Mouse (Mus musculus) T-helper 1 cell (primary cell): ENCODE measurements around the gene Atp5l.
"Not testable (repeated sequence)": the region's sequence is repeated elsewhere in the genome, so short reads cannot be mapped to it uniquely, and the experiment has no call there.

Source experiments
- in situ Hi-C: fragments of 300-600 bp; cut with MboI, MseI; formaldehyde crosslinking; loops from one replicate; pipeline ENCODE4 v1.15.1; 2025; ENCODE audit warnings: high pct_unique_total_duplicates

Atp5l gene

GRCm38 (mm10) chr9:44920374-44921122 lies at the start of gene Atp5l:
Gene Atp5l (minus strand): TSS chr9:44920742.
- in situ Hi-C loops = no loop called here

GRCm38 (mm10) chr9:44969450-44969849 lies 48.9 kb upstream of the Atp5l start:
- in situ Hi-C loops = no loop called here

- in situ Hi-C loops = not testable (repeated sequence)
Measured at GRCm38 (mm10) chr9:44967763-44968162, 47.2 kb upstream of the Atp5l start.

- in situ Hi-C loops = no loop called here
Measured at GRCm38 (mm10) chr9:44966815-44967242, 46.3 kb upstream of the Atp5l start.

GRCm38 (mm10) chr9:44965833-44966466 lies 45.4 kb upstream of the Atp5l start:
- in situ Hi-C loops = no loop called here

GRCm38 (mm10) chr9:44965126-44965832 lies 44.7 kb upstream of the Atp5l start, which contains the start of gene Ube4a:
Gene Ube4a (minus strand): TSS chr9:44965600.
- in situ Hi-C loops = no loop called here

- in situ Hi-C loops = no loop called here
Measured at GRCm38 (mm10) chr9:44954432-44954831, 33.9 kb upstream of the Atp5l start.

GRCm38 (mm10) chr9:44947836-44948235 lies 27.3 kb upstream of the Atp5l start:
- in situ Hi-C loops = no loop called here

- in situ Hi-C loops = no loop called here
Measured at GRCm38 (mm10) chr9:44946185-44946695, 25.7 kb upstream of the Atp5l start.

GRCm38 (mm10) chr9:44942421-44942820 lies 21.9 kb upstream of the Atp5l start:
- in situ Hi-C loops = no loop called here

- in situ Hi-C loops = no loop called here
Measured at GRCm38 (mm10) chr9:44941756-44942155, 21.2 kb upstream of the Atp5l start.

GRCm38 (mm10) chr9:44921543-44921942 lies 1.0 kb upstream of the Atp5l start:
- in situ Hi-C loops = no loop called here

GRCm38 (mm10) chr9:44921123-44921468 lies 554 bp upstream of the Atp5l start:
- in situ Hi-C loops = no loop called here

GRCm38 (mm10) chr9:44919606-44920005 lies 936 bp downstream of the Atp5l start:
- in situ Hi-C loops = loop anchor here (5.0 kb wide), 1 partner anchor 93 kb away; no protein-coding TSS in a partner anchor

GRCm38 (mm10) chr9:44916196-44916595 lies 4.3 kb downstream of the Atp5l start:
- in situ Hi-C loops = loop anchor here (5.0 kb wide), 1 partner anchor 96 kb away; no protein-coding TSS in a partner anchor

GRCm38 (mm10) chr9:44914706-44915105 lies 5.8 kb downstream of the Atp5l start:
- in situ Hi-C loops = loop anchor here (5.0 kb wide), 1 partner anchor 98 kb away; no protein-coding TSS in a partner anchor

GRCm38 (mm10) chr9:44911365-44911764 lies 9.2 kb downstream of the Atp5l start:
- in situ Hi-C loops = no loop called here

GRCm38 (mm10) chr9:44905620-44906019 lies 14.9 kb downstream of the Atp5l start:
- in situ Hi-C loops = loop anchor here (5.0 kb wide), 1 partner anchor 78 kb away; no protein-coding TSS in a partner anchor

- in situ Hi-C loops = loop anchor here (5.0 kb wide), 1 partner anchor 78 kb away; no protein-coding TSS in a partner anchor
Measured at GRCm38 (mm10) chr9:44904964-44905363, 15.6 kb downstream of the Atp5l start.

- in situ Hi-C loops = no loop called here
Measured at GRCm38 (mm10) chr9:44903856-44904255, 16.7 kb downstream of the Atp5l start.

GRCm38 (mm10) chr9:44900402-44900801 lies 20.1 kb downstream of the Atp5l start:
- in situ Hi-C loops = no loop called here

- in situ Hi-C loops = no loop called here
Measured at GRCm38 (mm10) chr9:44899716-44900115, 20.8 kb downstream of the Atp5l start.
